Mouse (Mus musculus) CH12.LX (cell line): ENCODE measurements at regions not wholly inside any gene's neighbourhood (a gene's known extent, or its start where the extent isn't known, plus 50 kb on each side); places are given as distances from the start of the nearest gene placed in this dataset.

Experiments
- DNase-seq: peaks from one replicate; pipeline ENCODE4 v3.0.0-alpha.2; 2013; ENCODE audit errors: extremely low read depth
- H3K27ac ChIP-seq: 2 replicates; pipeline ENCODE4 v1.5.1; 2012; ENCODE audit warnings: low read depth, mild to moderate bottlenecking, control low read depth, moderate library complexity; ENCODE audit not compliant: insufficient read depth
- H3K27me3 ChIP-seq: replicated peaks from 2 replicates; pipeline ENCODE3; 2012; ENCODE audit warnings: inconsistent platforms
- H3K36me3 ChIP-seq, 2 experiments: replicated peaks in 1 of 2; 2 replicates each; pipeline versions ENCODE3 to v1.6.1; 2012; ENCODE audit warnings: inconsistent platforms in 1 of 2, low read length in 1 of 2, mild to moderate bottlenecking in 1 of 2, mixed read lengths in 1 of 2, moderate library complexity in 1 of 2; ENCODE audit not compliant: control insufficient read depth in 1 of 2, insufficient read depth in 1 of 2
- H3K4me1 ChIP-seq, 2 experiments: 2 replicates each; pipeline ENCODE4 v1.6.1; 2012; ENCODE audit warnings: inconsistent platforms in 1 of 2, moderate library complexity in 1 of 2; ENCODE audit not compliant: insufficient read depth in 2 of 2, control insufficient read depth in 1 of 2
- H3K4me2 ChIP-seq: 2 replicates; pipeline ENCODE4 v1.6.1; 2012; ENCODE audit warnings: low read depth, mild to moderate bottlenecking, control low read depth; ENCODE audit not compliant: poor library complexity, insufficient read depth, severe bottlenecking
- H3K4me3 ChIP-seq, 3 experiments: fragments of 150-350 bp in 1 of 3; sonication (generic) in 1 of 3; replicated peaks in 1 of 3; 2 replicates each; pipeline versions ENCODE3 to v1.5.1; 2011 to 2012; ENCODE audit warnings: low read depth in 2 of 3, low read length in 2 of 3, mild to moderate bottlenecking in 2 of 3, moderate library complexity in 2 of 3, control low read depth in 1 of 3, improper control_type of control experiment in 1 of 3, inconsistent platforms in 1 of 3, mixed read lengths in 1 of 3; ENCODE audit not compliant: poor library complexity in 1 of 3
- H3K79me2 ChIP-seq: replicated peaks from 2 replicates; pipeline ENCODE4 v1.6.1; 2012; ENCODE audit warnings: mild to moderate bottlenecking, moderate library complexity; ENCODE audit not compliant: control insufficient read depth, poor library complexity, insufficient read depth, severe bottlenecking; ENCODE audit errors: extremely low read depth
- H3K9ac ChIP-seq: 2 replicates; pipeline ENCODE4 v1.6.1; 2012; ENCODE audit warnings: low read depth, mild to moderate bottlenecking, control low read depth, moderate library complexity; ENCODE audit not compliant: insufficient read depth
- H3K9me3 ChIP-seq: replicated peaks from 2 replicates; pipeline ENCODE3; 2012; ENCODE audit warnings: low read length, inconsistent platforms, mixed read lengths
- BHLHE40 ChIP-seq: IDR thresholded peaks from 2 replicates; pipeline ENCODE4 v1.6.1; 2011; ENCODE audit warnings: mild to moderate bottlenecking, low read depth, low read length, improper control_type of control experiment
- CHD1 ChIP-seq: IDR thresholded peaks from 2 replicates; pipeline ENCODE4 v1.6.1; 2012; ENCODE audit warnings: low read depth, low read length, improper control_type of control experiment, inconsistent platforms
- CHD2 ChIP-seq: IDR thresholded peaks from 2 replicates; pipeline ENCODE4 v1.6.1; 2011; ENCODE audit warnings: low read length, improper control_type of control experiment
- CTCF ChIP-seq, 2 experiments: IDR thresholded peaks in 1 of 2; conservative IDR thresholded peaks in 1 of 2; 2 replicates each; pipeline ENCODE4 v1.5.1; 2011 to 2012; ENCODE audit warnings: low read depth in 2 of 2, low read length in 2 of 2, improper control_type of control experiment in 1 of 2, inconsistent platforms in 1 of 2, mild to moderate bottlenecking in 1 of 2, moderate library complexity in 1 of 2
- E2F4 ChIP-seq: IDR thresholded peaks from 2 replicates; pipeline ENCODE4 v1.6.1; 2011; ENCODE audit warnings: low read depth, low read length, improper control_type of control experiment; ENCODE audit not compliant: insufficient replicate concordance
- ELF1 ChIP-seq: IDR thresholded peaks from 2 replicates; pipeline ENCODE4 v1.6.1; 2014; ENCODE audit warnings: low read depth, mild to moderate bottlenecking, inconsistent platforms, low read length, improper control_type of control experiment
- GABPA ChIP-seq: IDR thresholded peaks from 2 replicates; pipeline ENCODE4 v1.6.1; 2012; ENCODE audit warnings: low read depth, low read length, improper control_type of control experiment, inconsistent platforms; ENCODE audit not compliant: insufficient replicate concordance
- HCFC1 ChIP-seq: IDR thresholded peaks from 2 replicates; pipeline ENCODE4 v1.6.1; 2012; ENCODE audit warnings: low read depth, mild to moderate bottlenecking, inconsistent platforms, low read length, improper control_type of control experiment
- IRF4 ChIP-seq: IDR thresholded peaks from 2 replicates; pipeline ENCODE4 v1.6.1; 2014; ENCODE audit warnings: low read depth, mild to moderate bottlenecking, inconsistent platforms, low read length, improper control_type of control experiment
- JUN ChIP-seq: IDR thresholded peaks from 2 replicates; pipeline ENCODE4 v1.6.1; 2011; ENCODE audit warnings: low read depth, mild to moderate bottlenecking, low read length, improper control_type of control experiment, moderate library complexity; ENCODE audit not compliant: insufficient read depth
- JUND ChIP-seq: conservative IDR thresholded peaks from 2 replicates; pipeline ENCODE4 v1.6.1; 2011; ENCODE audit warnings: low read depth, low read length, improper control_type of control experiment
- KAT2A ChIP-seq: IDR thresholded peaks from 2 replicates; pipeline ENCODE4 v1.6.1; 2012; ENCODE audit warnings: low read length, improper control_type of control experiment, inconsistent platforms; ENCODE audit not compliant: insufficient replicate concordance
- MAX ChIP-seq: IDR thresholded peaks from 2 replicates; pipeline ENCODE4 v1.6.1; 2011; ENCODE audit warnings: low read length, improper control_type of control experiment
- MAZ ChIP-seq: IDR thresholded peaks from 2 replicates; pipeline ENCODE4 v1.6.1; 2012; ENCODE audit warnings: low read depth, mild to moderate bottlenecking, inconsistent platforms, low read length, improper control_type of control experiment, moderate library complexity
- MEF2A ChIP-seq: IDR thresholded peaks from 2 replicates; pipeline ENCODE4 v1.6.1; 2014; ENCODE audit warnings: low read depth, mild to moderate bottlenecking, inconsistent platforms, low read length, improper control_type of control experiment, borderline replicate concordance
- MXI1 ChIP-seq: IDR thresholded peaks from 2 replicates; pipeline ENCODE4 v1.6.1; 2011; ENCODE audit warnings: mild to moderate bottlenecking, low read depth, low read length, improper control_type of control experiment
- MYC ChIP-seq: IDR thresholded peaks from 2 replicates; pipeline ENCODE4 v1.6.1; 2011; ENCODE audit warnings: low read depth, mild to moderate bottlenecking, improper control_type of control experiment, low read length
- NELFE ChIP-seq: IDR thresholded peaks from 2 replicates; pipeline ENCODE4 v1.6.1; 2011; ENCODE audit warnings: low read depth, low read length, improper control_type of control experiment
- POLR2A ChIP-seq: IDR thresholded peaks from 2 replicates; pipeline ENCODE4 v1.6.1; 2011; ENCODE audit warnings: low read depth, mild to moderate bottlenecking, improper control_type of control experiment, low read length
- RAD21 ChIP-seq: IDR thresholded peaks from 2 replicates; pipeline ENCODE4 v1.6.1; 2011; ENCODE audit warnings: low read depth, mild to moderate bottlenecking, low read length, improper control_type of control experiment, moderate library complexity
- RCOR1 ChIP-seq: conservative IDR thresholded peaks from 2 replicates; pipeline ENCODE4 v1.6.1; 2012; ENCODE audit warnings: low read depth, mild to moderate bottlenecking, inconsistent platforms, low read length, improper control_type of control experiment
- SMC3 ChIP-seq: IDR thresholded peaks from 2 replicates; pipeline ENCODE4 v1.6.1; 2011; ENCODE audit warnings: low read depth, low read length, improper control_type of control experiment
- UBTF ChIP-seq: IDR thresholded peaks from 2 replicates; pipeline ENCODE4 v1.6.1; 2012; ENCODE audit warnings: low read depth, mild to moderate bottlenecking, inconsistent platforms, low read length, improper control_type of control experiment, moderate library complexity
- ZC3H11A ChIP-seq: IDR thresholded peaks from 2 replicates; pipeline ENCODE4 v1.6.1; 2012; ENCODE audit warnings: low read depth, mild to moderate bottlenecking, inconsistent platforms, low read length, improper control_type of control experiment
- ZKSCAN1 ChIP-seq: IDR thresholded peaks from 2 replicates; pipeline ENCODE4 v1.6.1; 2012; ENCODE audit warnings: low read depth, inconsistent platforms, low read length, improper control_type of control experiment, borderline replicate concordance
- ZMIZ1 ChIP-seq: IDR thresholded peaks from 2 replicates; pipeline ENCODE4 v1.6.1; 2012; ENCODE audit warnings: low read depth, mild to moderate bottlenecking, inconsistent platforms, low read length, improper control_type of control experiment
- ZNF384 ChIP-seq: IDR thresholded peaks from 2 replicates; pipeline ENCODE4 v1.6.1; 2012; ENCODE audit warnings: low read depth, low read length, improper control_type of control experiment, inconsistent platforms
- dilution Hi-C: fragments of 300-500 bp; cut with MboI; formaldehyde crosslinking; loops from 2 replicates; pipeline ENCODE4 v1.14.3; 2020; ENCODE audit warnings: low sequenced_read_pairs; ENCODE audit not compliant: extremely low pct_unique_long_range_greater_than_20kb, extremely low pct_ligation_motif_present
- in situ Hi-C: fragments of 300-500 bp; cut with MboI; formaldehyde crosslinking; loops from 3 replicates; pipeline ENCODE4 v1.14.3; 2019; ENCODE audit warnings: low sequenced_read_pairs, low pct_ligation_motif_present, low pct_unique_long_range_greater_than_20kb, mixed read lengths

DNA sequence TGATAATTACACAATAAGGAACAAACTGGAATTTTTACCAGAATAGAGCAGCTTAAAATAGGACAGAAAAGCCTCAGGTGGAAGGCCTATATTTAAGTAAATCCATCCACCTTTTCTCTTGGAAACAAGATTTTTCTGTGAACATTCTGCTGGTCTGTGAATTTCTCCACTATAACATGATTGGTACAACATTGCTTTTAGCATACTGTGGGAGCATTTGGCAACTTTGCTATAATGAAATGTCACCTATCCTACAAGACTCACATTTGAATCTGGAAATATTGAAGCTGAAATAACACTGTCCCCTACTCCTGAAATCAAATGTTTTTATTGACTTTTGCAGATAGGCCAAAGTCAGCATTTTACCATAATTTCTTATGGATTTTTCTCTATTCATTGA, 607.0 kb upstream of the Steap1 start:
- dilution Hi-C loops (no loop called here), in situ Hi-C loops (no loop called here)
- H3K9me3 ChIP-seq = no peaks in the 10 kb centered on the region
- no peaks in the 10 kb centered on the region for H3K4me1 ChIP-seq
- H3K9ac ChIP-seq = no peak overlapping the region
- no peak for DNase-seq
- no peak overlapping the region for H3K4me2 ChIP-seq
- no peak for TF ChIP-seq RAD21
- TF ChIP-seq CTCF (conservative IDR thresholded peaks at IDR 0.05 in 1 of 2, IDR thresholded peaks at IDR 0.05 in 1 of 2; ENCODE audit: low read depth in 2 of 2, low read length in 2 of 2) = no peak
- no peak for TF ChIP-seq CHD2
- no peak for TF ChIP-seq JUN
- no peak for TF ChIP-seq MEF2A
- TF ChIP-seq MAX = no peak
- TF ChIP-seq ZNF384 = no peak
- TF ChIP-seq NELFE = no peak
- no peak for TF ChIP-seq RCOR1
- no peak for TF ChIP-seq GABPA
- TF ChIP-seq ZC3H11A = no peak
- no peak for TF ChIP-seq ELF1
- TF ChIP-seq JUND = no peak
- TF ChIP-seq KAT2A = no peak
- no peak for TF ChIP-seq SMC3
- TF ChIP-seq HCFC1 = no peak
- no peak for TF ChIP-seq MYC
- TF ChIP-seq CHD1 = no peak
- no peak for TF ChIP-seq MXI1
- H3K27me3 ChIP-seq = no peaks in the 10 kb centered on the region
- H3K27ac ChIP-seq = no peak overlapping the region
- no peaks in the 10 kb centered on the region for H3K79me2 ChIP-seq
- no peak overlapping the region for H3K4me3 ChIP-seq
- H3K36me3 ChIP-seq = no peaks in the 10 kb centered on the region

DNA sequence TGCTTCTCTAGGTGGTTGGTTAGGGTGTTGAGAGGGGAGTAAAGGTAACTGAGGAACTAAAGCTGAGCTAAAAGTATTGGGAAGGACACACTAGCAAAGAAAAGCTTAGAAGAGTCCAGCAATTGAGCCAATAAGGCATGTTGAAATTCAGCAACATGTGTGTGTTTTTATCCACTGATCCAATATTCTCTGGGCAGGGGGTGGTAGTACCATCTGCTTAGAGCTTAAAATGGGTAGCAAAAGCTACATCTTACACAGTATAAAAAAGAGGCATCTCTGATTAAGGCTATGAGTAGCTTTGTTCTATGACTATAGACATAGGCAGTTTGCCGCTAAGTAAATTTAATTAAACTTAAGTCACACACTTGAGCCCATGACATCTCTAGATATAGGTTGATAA, 598.2 kb upstream of the Steap1 start:
- DNase-seq = no peak
- H3K27ac ChIP-seq = no peak overlapping the region
- TF ChIP-seq MYC (no peak), HCFC1 (no peak), NELFE (no peak), ELF1 (no peak), E2F4 (no peak), GABPA (no peak), MAZ (no peak), SMC3 (no peak), JUND (no peak), POLR2A (no peak), JUN (no peak), ZKSCAN1 (no peak), UBTF (no peak), KAT2A (no peak), MXI1 (no peak), ZMIZ1 (no peak), IRF4 (no peak), BHLHE40 (no peak), CHD2 (no peak)
- no peak overlapping the region for H3K9ac ChIP-seq
- H3K4me3 ChIP-seq = no peak overlapping the region
- H3K4me2 ChIP-seq = no peak overlapping the region
- H3K27me3 ChIP-seq = no peaks in the 10 kb centered on the region
- dilution Hi-C loops = no loop called here
- in situ Hi-C loops = no loop called here
- H3K9me3 ChIP-seq = no peaks in the 10 kb centered on the region
- no peaks in the 10 kb centered on the region for H3K36me3 ChIP-seq
- no peaks in the 10 kb centered on the region for H3K4me1 ChIP-seq
- no peaks in the 10 kb centered on the region for H3K79me2 ChIP-seq
